Mouse (Mus musculus): ENCODE data around the gene Hsd11b1. TPM values are rescaled to one million over a fixed set of nuclear protein-coding genes. Genes with fewer than 3 reads are reported as not detected.

Gene Hsd11b1
- total RNA-seq, 2 experiments from 2014 or later: 17.4 to 18.1 TPM

GRCm38 (mm10) chr1:193234930-193235329 is 28.9 kb downstream of the Hsd11b1 start:
- Histone ChIP-seq H3K4me3 (no peak overlapping the region), H3K27ac (no peak overlapping the region)
- intact Hi-C loops (cut with DNase I): no loop called here
- DNase-seq (ENCODE audit: extremely low spot score in 1 of 2, low spot score in 2 of 2): no peak
- TF ChIP-seq CTCF (IDR thresholded peaks at IDR 0.05): no peak

- H3K27ac ChIP-seq: no peak overlapping the region
- TF ChIP-seq CTCF (IDR thresholded peaks at IDR 0.05): no peak
- no peak for DNase-seq (ENCODE audit: extremely low spot score in 1 of 2, low spot score in 2 of 2)
- H3K4me3 ChIP-seq: no peak overlapping the region
- intact Hi-C loops (cut with DNase I): no loop called here
Measured at GRCm38 (mm10) chr1:193234130-193234645, 29.7 kb downstream of the Hsd11b1 start.

GRCm38 (mm10) chr1:193232732-193233131 is 31.1 kb downstream of the Hsd11b1 start:
- Histone ChIP-seq H3K4me3 (no peak overlapping the region), H3K27ac (no peak overlapping the region)
- intact Hi-C loops (cut with DNase I): no loop called here
- TF ChIP-seq CTCF (IDR thresholded peaks at IDR 0.05): no peak
- DNase-seq (ENCODE audit: extremely low spot score in 1 of 2, low spot score in 2 of 2): no peak

- intact Hi-C loops (cut with DNase I): no loop called here
- no peak for DNase-seq (ENCODE audit: extremely low spot score in 1 of 2, low spot score in 2 of 2)
- Histone ChIP-seq H3K27ac (no peak overlapping the region), H3K4me3 (no peak overlapping the region)
- no peak for TF ChIP-seq CTCF (IDR thresholded peaks at IDR 0.05)
Measured at GRCm38 (mm10) chr1:193230935-193231334, 32.9 kb downstream of the Hsd11b1 start.

- DNase-seq (ENCODE audit: extremely low spot score in 1 of 2, low spot score in 2 of 2): no peak
- TF ChIP-seq CTCF (IDR thresholded peaks at IDR 0.05): no peak
- intact Hi-C loops (cut with DNase I): no loop called here
Measured at GRCm38 (mm10) chr1:193230531-193230930, 33.3 kb downstream of the Hsd11b1 start.

GRCm38 (mm10) chr1:193229570-193229969 is 34.3 kb downstream of the Hsd11b1 start:
- no peak for TF ChIP-seq CTCF (IDR thresholded peaks at IDR 0.05)
- intact Hi-C loops (cut with DNase I): no loop called here

More at GRCm38 (mm10) chr1:193230531-193230930, 33.3 kb downstream of the Hsd11b1 start:
- H3K4me3 ChIP-seq: no peak overlapping the region
- H3K27ac ChIP-seq: no peak overlapping the region

GRCm38 (mm10) chr1:193227537-193227936 is 36.3 kb downstream of the Hsd11b1 start:
- intact Hi-C loops (cut with DNase I): no loop called here

More at GRCm38 (mm10) chr1:193229570-193229969, 34.3 kb downstream of the Hsd11b1 start:
- Histone ChIP-seq H3K27ac (no peak overlapping the region), H3K4me3 (no peak overlapping the region)
- no peak for DNase-seq (ENCODE audit: extremely low spot score in 1 of 2, low spot score in 2 of 2)

GRCm38 (mm10) chr1:193226724-193227522 is 37.0 kb downstream of the Hsd11b1 start:
- peak overlapping the region; percentile 32 for H3K27ac ChIP-seq
- intact Hi-C loops (cut with DNase I): no loop called here
- DNase-seq (ENCODE audit: extremely low spot score in 1 of 2, low spot score in 2 of 2): no peak
- H3K4me3 ChIP-seq: no peak overlapping the region
- TF ChIP-seq CTCF (IDR thresholded peaks at IDR 0.05): no peak

More at GRCm38 (mm10) chr1:193227537-193227936, 36.3 kb downstream of the Hsd11b1 start:
- no peak for TF ChIP-seq CTCF (IDR thresholded peaks at IDR 0.05)
- DNase-seq (ENCODE audit: extremely low spot score in 1 of 2, low spot score in 2 of 2): no peak
- no peak overlapping the region for H3K4me3 ChIP-seq
- 0 out of 2 replicates have a peak overlapping the region, but pooled peaks have one; percentile 30 for H3K27ac ChIP-seq

- no peak overlapping the region for H3K4me3 ChIP-seq
- no peak for DNase-seq (ENCODE audit: extremely low spot score in 1 of 2, low spot score in 2 of 2)
- intact Hi-C loops (cut with DNase I): no loop called here
- H3K27ac ChIP-seq: 0 out of 2 replicates have a peak overlapping the region, but pooled peaks have one; percentile 32
- no peak for TF ChIP-seq CTCF (IDR thresholded peaks at IDR 0.05)
Measured at GRCm38 (mm10) chr1:193226114-193226513, 37.8 kb downstream of the Hsd11b1 start.

- intact Hi-C loops (cut with DNase I): no loop called here
- TF ChIP-seq CTCF (IDR thresholded peaks at IDR 0.05): no peak
- DNase-seq (ENCODE audit: extremely low spot score in 1 of 2, low spot score in 2 of 2): no peak
- H3K27ac ChIP-seq: no peak overlapping the region
- no peak overlapping the region for H3K4me3 ChIP-seq
Measured at GRCm38 (mm10) chr1:193225531-193225930, 38.3 kb downstream of the Hsd11b1 start.

- TF ChIP-seq CTCF (IDR thresholded peaks at IDR 0.05): no peak
- intact Hi-C loops (cut with DNase I): no loop called here
- no peak overlapping the region for H3K27ac ChIP-seq
- DNase-seq (ENCODE audit: extremely low spot score in 1 of 2, low spot score in 2 of 2): no peak
- no peak overlapping the region for H3K4me3 ChIP-seq
Measured at GRCm38 (mm10) chr1:193220408-193220807, 43.5 kb downstream of the Hsd11b1 start.

GRCm38 (mm10) chr1:193216000-193216399 is 47.9 kb downstream of the Hsd11b1 start:
- no peak for DNase-seq (ENCODE audit: extremely low spot score in 1 of 2, low spot score in 2 of 2)
- Histone ChIP-seq H3K27ac (no peak overlapping the region), H3K4me3 (no peak overlapping the region)
- intact Hi-C loops (cut with DNase I): no loop called here
- no peak for TF ChIP-seq CTCF (IDR thresholded peaks at IDR 0.05)
